Mouse (Mus musculus) embryo, embryonic 11 days (tissue): ENCODE data around the gene Synpr.

Experiments used
- DNase-seq: peaks from one replicate; pipeline ENCODE4 v3.0.0-alpha.2; 2015

The Synpr gene

DNA sequence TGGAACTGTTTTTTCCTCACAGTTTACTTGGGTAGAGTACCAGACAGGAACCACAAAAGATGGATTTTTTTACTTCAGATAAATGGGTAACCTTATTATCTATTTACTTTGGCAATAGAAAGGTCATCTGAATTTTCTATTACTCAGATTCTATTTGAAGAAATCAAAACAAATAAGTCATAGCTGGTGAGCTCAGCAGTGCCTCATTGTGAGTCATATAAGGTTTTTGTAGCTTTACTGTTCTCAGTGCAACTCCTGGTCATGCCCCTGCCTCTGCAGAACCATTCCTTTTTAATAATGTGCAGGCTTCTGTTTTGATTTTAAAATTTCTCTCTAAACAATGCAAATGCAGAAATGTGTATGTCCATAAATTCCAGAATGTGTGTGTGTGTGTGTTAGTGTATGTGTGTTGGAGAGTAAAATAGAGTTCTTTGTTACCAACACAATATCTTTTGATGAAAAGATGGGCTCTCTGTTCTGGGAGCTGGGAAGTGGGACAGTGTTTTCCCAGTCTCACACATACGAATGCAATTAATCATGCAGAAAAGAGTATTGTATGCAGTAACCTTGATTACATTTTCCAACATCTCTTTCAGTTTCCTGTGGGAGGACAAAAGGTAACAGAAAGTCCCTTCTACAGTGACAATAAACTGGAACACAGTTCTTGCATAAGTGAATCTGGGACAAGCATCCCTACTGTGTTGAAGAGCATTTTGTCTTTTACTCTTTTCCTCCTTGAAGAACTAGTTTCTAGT is 269.2 kb downstream of the Synpr start:
- DNase-seq: no peak

- DNase-seq: no peak
Observed at GRCm38 (mm10) chr14:13554631-13555030, 270.1 kb downstream of the Synpr start.

DNA sequence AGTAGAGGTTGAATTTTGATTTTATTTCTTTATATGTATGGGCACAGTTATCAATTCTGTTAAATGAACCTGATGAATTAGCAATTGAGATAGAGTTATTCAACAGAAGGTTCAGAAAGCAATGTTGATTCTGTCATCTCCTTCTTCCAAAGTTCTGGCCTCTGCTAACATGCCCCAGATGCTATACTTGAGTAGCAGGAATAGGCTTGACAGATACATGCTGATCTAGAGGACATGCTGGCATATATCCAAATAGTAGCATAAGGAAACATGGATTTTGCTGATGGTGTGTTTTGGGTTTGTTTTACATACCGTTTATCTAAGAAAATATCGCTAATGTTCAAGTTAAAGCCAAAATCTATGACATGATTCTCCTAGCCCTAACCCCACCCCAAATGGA is 273.5 kb downstream of the Synpr start:
- no peak for DNase-seq

DNA sequence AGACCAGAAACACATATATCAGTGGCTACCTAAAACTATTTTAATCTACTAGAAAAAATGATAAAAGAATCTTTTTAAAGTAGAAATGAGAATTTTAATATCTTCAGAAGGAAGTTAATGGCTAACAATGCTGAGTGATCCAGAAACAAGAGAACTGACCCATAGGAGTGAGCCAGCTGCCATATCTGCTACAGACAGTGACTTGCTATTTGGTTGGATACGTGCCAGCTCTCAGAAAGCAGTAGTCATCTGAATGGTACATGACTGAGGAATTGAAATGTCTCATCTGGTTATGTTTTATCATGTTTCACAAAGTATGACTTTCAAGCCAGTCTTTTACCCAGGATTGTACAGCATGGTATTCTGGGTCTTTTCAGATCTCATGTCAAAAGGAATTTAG is 282.7 kb downstream of the Synpr start:
- DNase-seq: no peak

GRCm38 (mm10) chr14:13567996-13568395 is 283.4 kb downstream of the Synpr start:
- DNase-seq: no peak

DNA sequence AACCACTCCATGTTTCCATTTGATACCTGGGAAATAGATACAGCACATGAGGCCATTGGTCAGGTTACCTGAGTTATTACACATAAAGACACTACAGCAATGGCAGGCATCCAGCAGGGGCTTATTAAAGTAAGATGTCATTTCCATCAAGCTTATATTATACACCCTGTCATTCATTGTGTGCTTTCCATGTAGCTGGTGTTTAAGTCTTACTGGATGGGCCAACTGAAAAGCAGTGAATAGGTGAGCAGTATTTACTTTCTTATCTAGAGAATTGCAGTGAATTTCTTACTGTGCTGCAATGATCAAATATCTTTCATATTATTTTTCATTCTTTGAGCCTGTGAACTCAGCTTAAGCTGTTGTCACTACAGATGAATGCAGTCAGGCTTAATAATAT is 287.4 kb downstream of the Synpr start:
- DNase-seq: no peak

DNA sequence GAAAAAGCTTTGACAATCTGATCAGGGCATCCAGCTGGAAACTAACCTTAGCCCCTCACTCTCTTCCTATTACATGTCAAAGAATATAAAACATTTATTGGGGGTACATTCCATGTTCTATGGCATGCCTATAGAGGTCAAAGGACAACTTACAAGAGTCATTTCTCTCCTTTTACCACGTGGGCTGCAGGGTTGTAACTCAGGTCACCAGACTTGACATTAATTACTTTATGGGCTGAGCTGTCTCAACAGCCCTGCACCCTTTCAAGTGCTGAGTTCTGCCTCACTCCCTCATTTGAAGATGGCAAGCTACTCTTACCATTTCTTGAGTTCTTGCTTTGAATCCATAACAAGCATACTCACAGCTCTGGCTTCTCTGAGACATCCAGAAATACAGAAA is 287.9 kb downstream of the Synpr start:
- DNase-seq: peak; percentile 10

- DNase-seq: peak; percentile 4
Observed at GRCm38 (mm10) chr14:13578101-13578500, 293.5 kb downstream of the Synpr start.

- DNase-seq: no peak
Observed at GRCm38 (mm10) chr14:13578744-13579143, 294.2 kb downstream of the Synpr start.

GRCm38 (mm10) chr14:13593321-13593940 is 308.9 kb downstream of the Synpr start:
- no peak for DNase-seq

- DNase-seq: no peak
Observed at GRCm38 (mm10) chr14:13596251-13596650, 311.7 kb downstream of the Synpr start.

DNA sequence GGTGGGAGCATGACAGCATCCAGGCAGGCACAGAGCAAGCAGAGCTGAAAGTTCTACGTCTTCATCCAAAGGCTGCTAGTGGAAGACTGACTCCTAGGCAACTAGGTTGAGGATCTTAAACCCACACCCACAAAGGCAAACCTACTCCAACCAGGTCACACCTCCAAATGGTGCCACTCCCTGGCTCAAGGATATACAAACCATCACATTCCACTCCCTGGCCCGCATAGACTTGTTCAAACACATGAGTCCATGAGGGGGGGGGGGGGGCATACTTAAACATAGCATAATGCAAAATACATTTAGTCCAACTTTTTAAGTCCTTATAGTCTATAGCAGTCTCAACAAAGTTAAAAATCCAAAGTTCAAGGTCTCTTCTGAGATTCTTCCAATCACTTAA is 312.6 kb downstream of the Synpr start:
- no peak for DNase-seq

DNA sequence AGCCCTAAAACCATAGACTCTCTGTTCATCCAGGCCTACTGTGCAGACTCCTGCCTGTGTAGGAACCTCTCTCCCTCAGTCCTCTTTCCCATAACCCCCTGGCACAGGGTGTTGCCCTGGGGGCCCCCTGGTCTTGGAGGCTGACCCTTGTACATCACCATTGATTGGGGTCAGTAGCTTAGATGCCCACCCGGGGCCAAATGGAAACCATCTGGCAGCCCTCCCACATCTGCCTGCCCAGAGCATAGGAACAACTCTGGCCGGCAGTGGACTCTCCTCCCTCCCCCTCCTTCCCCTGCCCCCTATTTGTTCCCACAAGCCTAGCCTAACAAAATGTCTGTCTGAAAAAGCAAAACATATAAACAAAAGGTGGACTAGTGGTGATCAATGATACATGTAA is 336.0 kb downstream of the Synpr start:
- DNase-seq: peak; percentile 46

DNA sequence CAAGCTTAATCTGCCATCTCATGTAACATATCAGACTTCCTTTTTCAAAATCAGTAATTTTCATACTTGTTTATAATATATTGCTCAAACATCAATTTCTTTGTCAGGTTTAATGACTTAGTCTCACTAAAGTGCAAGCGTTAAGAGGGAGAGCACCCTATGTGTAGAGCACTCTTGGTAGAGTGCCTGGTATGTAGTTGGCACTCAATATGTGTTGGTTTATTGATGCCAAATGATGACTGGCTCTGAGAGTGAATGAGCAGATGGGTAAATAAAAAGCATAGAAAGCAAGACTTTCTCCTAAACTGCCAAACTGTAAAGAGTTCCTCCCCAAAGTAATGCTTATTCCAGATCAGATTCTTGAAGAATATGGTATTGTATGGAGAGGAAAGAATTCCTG is 365.3 kb downstream of the Synpr start:
- no peak for DNase-seq

GRCm38 (mm10) chr14:13651039-13651438 is 366.5 kb downstream of the Synpr start:
- DNase-seq: peak; percentile 41

GRCm38 (mm10) chr14:13651541-13652298 is 367.1 kb downstream of the Synpr start:
- no peak for DNase-seq
